Comparison of ENCODE assay signal across 22 mouse cellular contexts in the genomic region with DNA sequence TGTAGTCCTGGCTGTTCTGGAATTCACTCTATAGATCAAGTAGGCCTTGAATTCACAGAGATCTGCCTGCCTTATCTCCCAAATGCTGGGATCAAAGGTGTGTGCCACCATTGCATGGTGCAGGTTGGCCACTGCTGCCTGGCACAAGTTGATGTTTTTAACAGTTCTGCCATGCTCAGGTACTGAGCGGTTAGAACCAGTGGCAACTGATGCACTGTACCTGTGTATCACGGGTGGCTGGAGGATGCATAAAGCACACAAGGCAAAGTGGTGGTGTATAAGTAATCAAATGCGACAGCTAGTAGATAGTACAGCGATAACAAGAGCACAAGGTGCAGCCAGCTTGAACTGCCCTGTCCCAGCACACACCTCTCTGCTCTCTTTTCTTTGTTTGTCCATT. TPM values are rescaled to one million over a fixed set of nuclear protein-coding genes. Genes with fewer than 3 reads are reported as not detected.
DNase-seq lines count a peak whose midpoint lies in the region; ATAC-seq and TF ChIP-seq lines count a peak whose summit lies in the region.
"Had no signal": no experiment of that assay in that cellular context is flagged by ENCODE, and none has a peak within 500 bp of the region (broad histone marks: within the 10 kb centered on the region; RNA-seq: fewer than 3 reads in every experiment).

No protein-coding gene starts in this region.

- WGBS in kidney, postnatal 0 days, result 85% methylated on average over 4 of the region's 4 CpGs
- WGBS in kidney, embryonic 15.5 days, result 86% methylated on average over 4 of the region's 4 CpGs
- 71% methylated on average over 4 of the region's 4 CpGs for WGBS in intestine, embryonic 16.5 days
- WGBS in stomach, postnatal 0 days, result 85% methylated on average over 4 of the region's 4 CpGs

- no peak for TF ChIP-seq CTCF in kidney, postnatal 0 days (IDR thresholded peaks at IDR 0.05; ENCODE audit: low read depth)
- TF ChIP-seq CTCF in stomach, postnatal 0 days (IDR thresholded peaks at IDR 0.05; ENCODE audit: low read depth), result no peak

- peak; percentile 81 for DNase-seq in heart, adult 11 months
- no peak for DNase-seq in heart, postnatal 10 days
- no peak for DNase-seq in kidney, postnatal 0 days (ENCODE audit: low spot score)
- DNase-seq in stomach, postnatal 0 days (ENCODE audit: low spot score), result no peak
- no peak for DNase-seq in lung, postnatal 10 days
- no peak for DNase-seq in frontal cortex, postnatal 10 days (ENCODE audit: low spot score in 2 of 2)
- DNase-seq: adrenal gland, postnatal 10 days; cerebellum, adult 11 months; cerebellum, adult 9-10 months; cerebellum, postnatal 36 days; gastrocnemius, postnatal 14 days; heart, postnatal 4 days had no signal

- no peaks in the 10 kb centered on the region for H3K36me3 ChIP-seq in kidney, postnatal 0 days (ENCODE audit: insufficient read depth, low read length)
- H3K36me3 ChIP-seq in kidney, embryonic 15.5 days, result no peaks in the 10 kb centered on the region
- H3K36me3 ChIP-seq in intestine, embryonic 16.5 days (ENCODE audit: control insufficient read depth, insufficient read depth, low read length), result no peaks in the 10 kb centered on the region
- no peaks in the 10 kb centered on the region for H3K36me3 ChIP-seq in stomach, postnatal 0 days (ENCODE audit: control insufficient read depth, insufficient read depth, low read length)
- H3K36me3 ChIP-seq: embryonic facial prominence, embryonic 13.5 days; heart, embryonic 13.5 days; hindbrain, embryonic 12.5 days had no signal

- H3K27ac ChIP-seq in kidney, postnatal 0 days, result peak overlapping the region; percentile 57; the same call in 1 of the 2 replicates
- H3K27ac ChIP-seq in kidney, embryonic 15.5 days, result no peak overlapping the region
- H3K27ac ChIP-seq in intestine, embryonic 16.5 days (ENCODE audit: low read length), result peak overlapping the region; percentile 21
- H3K27ac ChIP-seq in stomach, postnatal 0 days (replicated peaks), result peak overlapping the region; percentile 14; the same call in 1 of the 2 replicates
- H3K27ac ChIP-seq: embryonic facial prominence, embryonic 13.5 days; forebrain, embryonic 13.5 days; heart, embryonic 13.5 days; hindbrain, embryonic 12.5 days had no signal

- H3K4me1 ChIP-seq in kidney, postnatal 0 days (replicated peaks; ENCODE audit: insufficient read depth, low read length), result peaks cover 25% of the 10 kb centered on the region; the same call in 1 of the 2 replicates
- H3K4me1 ChIP-seq in kidney, embryonic 15.5 days, result peaks cover 44% of the 10 kb centered on the region
- peaks cover 26% of the 10 kb centered on the region for H3K4me1 ChIP-seq in intestine, embryonic 16.5 days (ENCODE audit: control insufficient read depth, insufficient read depth, low read length)
- H3K4me1 ChIP-seq in stomach, postnatal 0 days (replicated peaks; ENCODE audit: control insufficient read depth, insufficient read depth), result 0 out of 2 replicates have a peak, but pooled peaks cover 2% of the 10 kb centered on the region

- no peaks in the 10 kb centered on the region for H3K27me3 ChIP-seq in kidney, postnatal 0 days (ENCODE audit: insufficient read depth, low read length)
- no peaks in the 10 kb centered on the region for H3K27me3 ChIP-seq in kidney, embryonic 15.5 days
- no peaks in the 10 kb centered on the region for H3K27me3 ChIP-seq in intestine, embryonic 16.5 days (replicated peaks; ENCODE audit: control insufficient read depth, insufficient read depth, low read length)
- H3K27me3 ChIP-seq in stomach, postnatal 0 days (ENCODE audit: control insufficient read depth, insufficient read depth, low read length), result no peaks in the 10 kb centered on the region
- H3K27me3 ChIP-seq: Patski had no signal

- no peak overlapping the region for H3K4me2 ChIP-seq in kidney, postnatal 0 days (ENCODE audit: low read length)
- no peak overlapping the region for H3K4me2 ChIP-seq in kidney, embryonic 15.5 days
- H3K4me2 ChIP-seq in intestine, embryonic 16.5 days (ENCODE audit: low read depth, low read length), result 0 out of 2 replicates have a peak overlapping the region, but pooled peaks have one; percentile 6
- H3K4me2 ChIP-seq in stomach, postnatal 0 days (replicated peaks; ENCODE audit: low read depth), result no peak overlapping the region
- H3K4me2 ChIP-seq: embryonic facial prominence, embryonic 13.5 days; forebrain, embryonic 13.5 days; heart, embryonic 13.5 days; hindbrain, embryonic 12.5 days had no signal

- ATAC-seq in kidney, postnatal 0 days (replicated peaks; ENCODE audit: low FRiP score, low read depth), result no peak
- ATAC-seq in kidney, embryonic 15.5 days (replicated peaks; ENCODE audit: low FRiP score), result no peak
- peak; percentile 16; the same call in 1 of the 2 replicates for ATAC-seq in intestine, embryonic 16.5 days
- ATAC-seq in stomach, postnatal 0 days (ENCODE audit: low FRiP score, low TSS enrichment), result peak; percentile 53
- ATAC-seq: forebrain, embryonic 13.5 days; hindbrain, embryonic 16.5 days; inflammation-experienced regulatory T-cells, adult 6 months; Patski had no signal

- TF ChIP-seq EP300 in stomach, postnatal 0 days (optimal IDR thresholded peaks at IDR 0.05), result no peak

- H3K9me3 ChIP-seq in kidney, postnatal 0 days (replicated peaks; ENCODE audit: low read length), result no peaks in the 10 kb centered on the region
- H3K9me3 ChIP-seq in kidney, embryonic 15.5 days (replicated peaks), result no peaks in the 10 kb centered on the region
- H3K9me3 ChIP-seq in intestine, embryonic 16.5 days (ENCODE audit: control insufficient read depth, low read length), result no peaks in the 10 kb centered on the region
- H3K9me3 ChIP-seq in stomach, postnatal 0 days (ENCODE audit: control insufficient read depth, low read length), result no peaks in the 10 kb centered on the region
- H3K9me3 ChIP-seq: embryonic facial prominence, embryonic 13.5 days; forebrain, embryonic 13.5 days; heart, embryonic 13.5 days; hindbrain, embryonic 12.5 days had no signal

- H3K4me3 ChIP-seq in kidney, postnatal 0 days (replicated peaks; ENCODE audit: low read depth, low read length), result no peak overlapping the region
- no peak overlapping the region for H3K4me3 ChIP-seq in kidney, embryonic 15.5 days (replicated peaks)
- peak overlapping the region; percentile 12; the same call in 1 of the 2 replicates for H3K4me3 ChIP-seq in intestine, embryonic 16.5 days (ENCODE audit: low read length)
- no peak overlapping the region for H3K4me3 ChIP-seq in stomach, postnatal 0 days (ENCODE audit: low read depth, low read length)
- H3K4me3 ChIP-seq: embryonic facial prominence, embryonic 13.5 days; forebrain, embryonic 13.5 days; heart, embryonic 13.5 days; hindbrain, embryonic 12.5 days had no signal

- H3K9ac ChIP-seq in kidney, postnatal 0 days (ENCODE audit: low read depth, low read length), result no peak overlapping the region
- no peak overlapping the region for H3K9ac ChIP-seq in kidney, embryonic 15.5 days
- no peak overlapping the region; the same call in 1 of the 2 replicates for H3K9ac ChIP-seq in intestine, embryonic 16.5 days (ENCODE audit: low read depth, low read length)
- no peak overlapping the region for H3K9ac ChIP-seq in stomach, postnatal 0 days (ENCODE audit: low read length)
- H3K9ac ChIP-seq: embryonic facial prominence, embryonic 13.5 days; forebrain, embryonic 13.5 days; heart, embryonic 13.5 days; hindbrain, embryonic 12.5 days had no signal

- intact Hi-C loops in heart, postnatal 10 days (cut with DNase I), result no loop called here

RNA-seq across cellular contexts. Expression of a gene that starts 2.4 kb away (rescaled TPM):
- total RNA-seq in heart, postnatal 10 days (2021), result 10 to 100 TPM; 76.4 to 83.4 TPM
- polyA plus RNA-seq in kidney, postnatal 0 days (2015; fragmentation: Nextera tagmentation; extraction: Ambion mirVana), result 83.7 and 95.6 TPM in 2 replicates
- 46.1 and 46.6 TPM in 2 replicates for polyA plus RNA-seq in kidney, embryonic 15.5 days (2015; fragmentation: Nextera tagmentation; extraction: Ambion mirVana)
- polyA plus RNA-seq in intestine, embryonic 16.5 days (2015; fragmentation: Nextera tagmentation; extraction: Ambion mirVana), result 95.3 and 105 TPM in 2 replicates
- polyA plus RNA-seq in stomach, postnatal 0 days (2015; fragmentation: Nextera tagmentation; extraction: Ambion mirVana), result 60.6 and 67.3 TPM in 2 replicates

RNA-seq across cellular contexts. Expression of a gene that starts 58.5 kb away (rescaled TPM):
- total RNA-seq in heart, postnatal 10 days (2021), result 1 to 10 TPM; 4.0 to 6.3 TPM
- 1.6 and 1.7 TPM in 2 replicates for polyA plus RNA-seq in kidney, postnatal 0 days (2015; fragmentation: Nextera tagmentation; extraction: Ambion mirVana)
- 0.57 and 2.4 TPM in 2 replicates for polyA plus RNA-seq in kidney, embryonic 15.5 days (2015; fragmentation: Nextera tagmentation; extraction: Ambion mirVana)
- polyA plus RNA-seq in intestine, embryonic 16.5 days (2015; fragmentation: Nextera tagmentation; extraction: Ambion mirVana), result 0.86 and 1.9 TPM in 2 replicates
- polyA plus RNA-seq in stomach, postnatal 0 days (2015; fragmentation: Nextera tagmentation; extraction: Ambion mirVana), result 1.9 and 2.8 TPM in 2 replicates
- polyA plus RNA-seq: brain, embryonic 14.5 days; embryonic facial prominence, embryonic 13.5 days; forebrain, embryonic 13.5 days; heart, embryonic 13.5 days; hindbrain, embryonic 12.5 days; hindbrain, embryonic 16.5 days; inflammation-experienced regulatory T-cells, adult 6 months; Patski had no signal

Comparison
In these comparisons a context has a peak if more than half of its experiments do, and no peak if none do; other contexts are left out.
1. ATAC-seq: peak in intestine, embryonic 16.5 days (single experiment) and stomach, postnatal 0 days (single experiment); none in kidney, postnatal 0 days (single experiment) and kidney, embryonic 15.5 days (single experiment).